Mouse (Mus musculus) limb, embryonic 15.5 days (tissue): Measurements from ENCODE around the gene Acbd6. TPM values are rescaled to one million over a fixed set of nuclear protein-coding genes. Genes with fewer than 3 reads are reported as not detected.

Source experiments
- ATAC-seq: fragments of 200-750 bp; cut with Nextera tagmentation; 2 replicates; pipeline ENCODE4 v1.8.0; 2017; ENCODE audit warnings: low read depth, moderate TSS enrichment; ENCODE audit not compliant: insufficient number of reproducible peaks, low FRiP score, low TSS enrichment
- H3K27ac ChIP-seq: fragments of 300-500 bp; sonication (generic); 2 replicates; pipeline ENCODE4 v1.5.1; 2015; ENCODE audit warnings: moderate library complexity, mild to moderate bottlenecking, inconsistent platforms
- H3K27me3 ChIP-seq: fragments of 300-500 bp; sonication (generic); 2 replicates; pipeline ENCODE4 v1.6.1; 2015; ENCODE audit warnings: inconsistent platforms
- H3K36me3 ChIP-seq: fragments of 300-500 bp; sonication (generic); 2 replicates; pipeline ENCODE4 v1.6.1; 2015; ENCODE audit warnings: inconsistent platforms
- H3K4me1 ChIP-seq: fragments of 300-500 bp; sonication (generic); 2 replicates; pipeline ENCODE4 v1.6.1; 2015; ENCODE audit warnings: inconsistent platforms
- H3K4me2 ChIP-seq: fragments of 300-500 bp; sonication (generic); 2 replicates; pipeline ENCODE4 v1.6.1; 2015; ENCODE audit warnings: mild to moderate bottlenecking, inconsistent platforms
- H3K4me3 ChIP-seq: fragments of 300-500 bp; sonication (generic); 2 replicates; pipeline ENCODE4 v1.5.1; 2015; ENCODE audit warnings: mild to moderate bottlenecking, inconsistent platforms
- H3K9ac ChIP-seq: fragments of 300-500 bp; sonication (generic); 2 replicates; pipeline ENCODE4 v1.6.1; 2015; ENCODE audit warnings: inconsistent platforms
- H3K9me3 ChIP-seq: fragments of 300-500 bp; sonication (generic); 2 replicates; pipeline ENCODE4 v1.6.1; 2016; ENCODE audit warnings: inconsistent platforms
- WGBS: fragments of 180-500 bp; shearing (Covaris S2); methylation state at CpG from one replicate; pipeline ENCODE4 v1.1.7; 2015; 5-methylcytosine and 5-hydroxymethylcytosine counted together
- polyA plus RNA-seq: library from polyadenylated mRNA; unstranded; fragments of >200 nt; fragmentation: Nextera tagmentation; extraction: Ambion mirVana; gene quantifications from 2 replicates; pipeline ENCODE4 v1.2.1, GENCODE M21; 2015

Acbd6 gene
- polyA plus RNA-seq, 1 experiment from 2014 or later = 73.4 TPM

- Histone ChIP-seq H3K9ac (no peak overlapping the region), H3K27me3 (peaks cover 96% of the 10 kb centered on the region), H3K4me3 (no peak overlapping the region), H3K4me1 (peaks cover 20% of the 10 kb centered on the region), H3K36me3 (no peaks in the 10 kb centered on the region), H3K4me2 (no peak overlapping the region), H3K27ac (no peak overlapping the region), H3K9me3 (no peaks in the 10 kb centered on the region)
- no peak for ATAC-seq
- WGBS = 2% methylated on average over 26 of the region's 26 CpGs
These were observed 178.3 kb downstream of the Acbd6 start for GRCm38 (mm10) chr1:155736096-155736825.

- no peak overlapping the region for H3K9ac ChIP-seq
- no peaks in the 10 kb centered on the region for H3K9me3 ChIP-seq
- H3K4me2 ChIP-seq = no peak overlapping the region
- under 1% methylated on average over 58 of the region's 58 CpGs for WGBS
- peaks cover 30% of the 10 kb centered on the region for H3K4me1 ChIP-seq
- peaks cover 96% of the 10 kb centered on the region for H3K27me3 ChIP-seq
- no peak for ATAC-seq
- no peaks in the 10 kb centered on the region for H3K36me3 ChIP-seq
- no peak overlapping the region for H3K27ac ChIP-seq
- H3K4me3 ChIP-seq = peak overlapping the region; percentile 3; the same call in 1 of the 2 replicates
These were observed 179.3 kb downstream of the Acbd6 start for GRCm38 (mm10) chr1:155737017-155737808.

- Histone ChIP-seq H3K27ac (no peak overlapping the region), H3K27me3 (peaks cover 96% of the 10 kb centered on the region), H3K4me3 (no peak overlapping the region), H3K36me3 (no peaks in the 10 kb centered on the region), H3K9ac (no peak overlapping the region), H3K4me2 (no peak overlapping the region), H3K9me3 (no peaks in the 10 kb centered on the region), H3K4me1 (peaks cover 37% of the 10 kb centered on the region)
- under 1% methylated on average over 25 of the region's 25 CpGs for whole genome bisulfite sequencing
- ATAC-seq = no peak
These were observed 180.0 kb downstream of the Acbd6 start for GRCm38 (mm10) chr1:155737809-155738383.

Other genes starting within 250 kb of the Acbd6 start
- 7.5 and 7.7 TPM in 2 replicates for gene Xpr1, start 140.7 kb upstream of the Acbd6 start, polyA plus RNA-seq
- gene Lhx4, start 193.6 kb downstream of the Acbd6 start, polyA plus RNA-seq = 0.02 and 0.04 TPM in 2 replicates